Mouse (Mus musculus) C2C12 (cell line): Measurements from ENCODE around the gene Rad9b. TPM values are rescaled to one million over a fixed set of nuclear protein-coding genes. Genes with fewer than 3 reads are reported as not detected.
"Not testable (repeated sequence)": the region's sequence is repeated elsewhere in the genome, so short reads cannot be mapped to it uniquely, and the experiment has no call there.

Experiments used
- H3K27me3 ChIP-seq: one replicate; pipeline ENCODE4 v1.6.1; 2011; ENCODE audit not compliant: control insufficient read depth, insufficient read depth, insufficient read length
- H3K36me3 ChIP-seq: one replicate; pipeline ENCODE4 v1.6.1; 2011; ENCODE audit not compliant: control insufficient read depth, insufficient read depth
- H3K4me3 ChIP-seq: one replicate; pipeline ENCODE4 v1.5.1; 2011; ENCODE audit warnings: mild to moderate bottlenecking, control low read depth; ENCODE audit not compliant: poor library complexity, insufficient read depth, severe bottlenecking
- H3K79me2 ChIP-seq: one replicate; pipeline ENCODE4 v1.6.1; 2011; ENCODE audit not compliant: control insufficient read depth, insufficient read depth
- H3K79me3 ChIP-seq: one replicate; pipeline ENCODE4 v1.6.1; 2011; ENCODE audit warnings: low read depth, control low read depth
- H3ac ChIP-seq: one replicate; pipeline ENCODE3; 2011; ENCODE audit warnings: low read depth; ENCODE audit not compliant: control insufficient read depth, insufficient read length
- CEBPB ChIP-seq: IDR thresholded peaks from one replicate; pipeline ENCODE4 v1.6.1; 2011; ENCODE audit warnings: low read depth, mild to moderate bottlenecking, control low read depth, moderate library complexity
- CTCF ChIP-seq: IDR thresholded peaks from one replicate; pipeline ENCODE4 v1.5.1; 2011; ENCODE audit not compliant: control insufficient read depth, insufficient read depth, insufficient read length
- FOSL1 ChIP-seq: IDR thresholded peaks from one replicate; pipeline ENCODE4 v1.8.0; 2011; ENCODE audit warnings: mild to moderate bottlenecking, low read length; ENCODE audit not compliant: poor library complexity, insufficient read depth, severe bottlenecking
- MAX ChIP-seq: IDR thresholded peaks from one replicate; pipeline ENCODE4 v1.6.1; 2011; ENCODE audit warnings: mild to moderate bottlenecking, control low read depth
- MYOD1 ChIP-seq: IDR thresholded peaks from one replicate; pipeline ENCODE4 v1.6.1; 2011; ENCODE audit warnings: low read depth; ENCODE audit not compliant: control insufficient read depth, insufficient read length
- MYOG ChIP-seq: IDR thresholded peaks from one replicate; pipeline ENCODE4 v1.6.1; 2011; ENCODE audit not compliant: control insufficient read depth, insufficient read length; ENCODE audit errors: extremely low read depth
- USF1 ChIP-seq: IDR thresholded peaks from one replicate; pipeline ENCODE4 v1.6.1; 2011; ENCODE audit warnings: low read depth, mild to moderate bottlenecking, control low read depth, moderate library complexity
- polyA plus RNA-seq: library from polyadenylated mRNA; unstranded; fragments of >200 nt; fragmentation: generic; extraction: Trizol; gene quantifications from one replicate; pipeline ENCODE4 v1.2.1, GENCODE M21; 2012; ENCODE audit warnings: missing spikeins

Gene Rad9b
- polyA plus RNA-seq, 1 experiment, result 0.73 TPM

DNA sequence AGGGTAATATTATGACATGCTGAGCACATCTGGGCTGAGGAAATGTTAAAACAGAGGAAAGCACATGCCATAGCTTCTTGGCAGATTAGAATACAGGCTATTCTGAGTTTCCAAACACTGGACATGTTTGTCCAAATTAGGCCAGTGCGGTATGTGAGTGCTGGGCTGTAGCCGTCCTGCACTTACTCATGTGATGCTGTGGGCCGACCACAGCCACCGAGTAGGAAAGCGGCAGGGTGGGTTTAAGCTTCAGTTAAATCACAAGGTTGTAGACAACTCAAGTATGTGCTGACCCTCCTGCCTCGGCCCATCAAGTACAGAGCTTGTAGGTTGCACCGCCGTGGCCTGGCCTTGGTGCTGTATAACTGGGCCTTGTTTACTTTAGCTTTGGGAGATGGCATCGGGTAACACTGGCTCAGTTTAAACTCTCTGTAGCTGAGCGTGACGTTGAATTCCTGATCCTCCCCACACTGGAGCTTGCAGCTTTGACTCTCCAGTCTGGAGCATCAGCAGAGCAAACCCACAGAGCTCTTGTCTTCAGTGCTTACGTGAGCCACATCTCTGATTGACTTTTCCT is 33.7 kb downstream of the Rad9b start:
- TF ChIP-seq MYOD1 (no peak), MAX (no peak), CTCF (no peak), FOSL1 (no peak), USF1 (no peak), MYOG (no peak), CEBPB (no peak)
- Histone ChIP-seq H3K79me3 (no peaks in the 10 kb centered on the region), H3K27me3 (no peaks in the 10 kb centered on the region), H3K4me3 (no peak overlapping the region), H3K36me3 (peaks cover 13% of the 10 kb centered on the region), H3K79me2 (peaks cover 13% of the 10 kb centered on the region), H3ac (no peak overlapping the region)

DNA sequence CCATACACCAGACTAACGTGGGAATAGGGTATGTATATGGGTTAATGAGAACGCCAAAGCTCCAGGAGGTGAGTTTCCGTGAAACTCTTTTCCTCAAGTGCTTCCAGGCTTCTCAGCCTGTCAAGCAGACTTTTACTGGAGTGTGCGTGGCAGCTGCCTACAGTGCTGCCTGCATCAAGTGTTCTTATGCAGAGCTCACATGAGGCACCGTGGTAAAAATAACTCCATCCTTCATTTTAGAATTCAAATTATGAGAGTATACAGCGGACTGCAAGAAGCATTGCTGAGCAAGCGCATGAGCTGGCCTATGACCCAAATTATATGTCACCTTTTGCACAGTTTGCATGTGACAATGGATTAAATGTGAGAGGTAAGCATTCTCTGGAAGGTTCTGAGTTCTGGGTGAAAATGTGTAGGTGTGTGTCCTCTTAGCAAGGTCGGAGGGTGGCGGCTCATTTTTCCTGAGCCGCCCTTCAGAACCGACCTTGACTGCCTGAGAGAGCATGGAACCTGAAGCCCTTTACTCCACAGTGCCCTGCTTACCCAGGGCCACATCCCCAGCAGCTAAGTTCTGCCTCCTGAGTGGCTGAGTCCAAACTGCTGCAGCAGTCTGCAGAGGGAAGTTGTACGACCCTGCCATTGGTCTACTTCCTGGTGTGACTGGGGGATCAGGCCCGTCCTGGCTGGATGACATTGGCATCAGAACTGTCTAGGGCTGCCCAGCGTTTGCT is 34.4 kb downstream of the Rad9b start:
- no peaks in the 10 kb centered on the region for H3K27me3 ChIP-seq
- peaks cover 13% of the 10 kb centered on the region for H3K79me2 ChIP-seq
- peaks cover 13% of the 10 kb centered on the region for H3K36me3 ChIP-seq
- H3K79me3 ChIP-seq, result no peaks in the 10 kb centered on the region
- TF ChIP-seq MYOG (no peak), USF1 (no peak), CEBPB (no peak), MAX (no peak), FOSL1 (no peak), CTCF (no peak), MYOD1 (no peak)
- no peak overlapping the region for H3K4me3 ChIP-seq
- H3ac ChIP-seq, result no peak overlapping the region

DNA sequence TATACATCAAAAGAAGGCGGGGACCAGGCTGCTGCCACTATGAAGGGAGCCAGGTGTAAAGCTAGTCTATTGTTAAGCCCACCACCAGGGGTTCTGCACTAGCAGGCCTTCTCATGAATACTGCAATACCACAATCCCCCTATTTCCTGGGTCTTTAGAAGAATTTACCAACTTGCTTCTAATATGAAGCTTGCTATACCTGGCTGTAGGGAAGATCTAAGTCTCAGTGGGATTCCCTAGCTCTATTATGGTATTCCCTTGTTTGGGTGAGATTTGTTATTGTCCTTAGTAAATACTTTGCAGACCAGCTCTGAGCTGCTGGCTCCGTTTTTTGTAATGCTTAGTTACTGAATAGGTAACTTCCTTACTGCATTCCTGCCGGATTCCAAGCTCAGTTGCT is 35.1 kb downstream of the Rad9b start:
- H3ac ChIP-seq, H3K4me3 ChIP-seq, H3K27me3 ChIP-seq, H3K79me3 ChIP-seq: not testable (repeated sequence)
- peaks cover 13% of the 10 kb centered on the region for H3K36me3 ChIP-seq
- peaks cover 13% of the 10 kb centered on the region for H3K79me2 ChIP-seq

DNA sequence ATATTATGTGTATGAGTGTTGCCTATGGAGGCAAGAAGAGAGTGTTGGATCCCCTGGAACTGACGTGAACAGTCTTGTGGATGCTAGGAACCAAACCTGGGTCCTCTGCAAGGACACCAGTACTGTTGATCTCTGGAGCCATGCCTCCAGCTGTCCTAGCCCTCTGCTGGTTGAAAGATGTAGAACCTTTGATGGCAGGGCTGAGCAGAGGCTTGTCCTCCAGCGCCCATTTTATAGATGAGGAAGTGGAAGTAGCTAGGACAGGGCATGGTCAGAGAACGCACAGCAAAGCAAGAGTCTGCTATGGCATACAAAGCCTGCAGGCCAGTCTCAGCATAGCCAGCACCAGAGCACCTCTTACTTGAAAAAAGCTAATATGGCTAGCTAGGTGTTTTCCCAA is 35.9 kb downstream of the Rad9b start:
- H3K4me3 ChIP-seq, result no peak overlapping the region
- H3K27me3 ChIP-seq, result no peaks in the 10 kb centered on the region
- no peak overlapping the region for H3ac ChIP-seq
- TF ChIP-seq CEBPB, result no peak
- TF ChIP-seq CTCF, result no peak
- no peak for TF ChIP-seq MYOD1
- no peak for TF ChIP-seq USF1
- TF ChIP-seq MAX, result no peak
- no peak for TF ChIP-seq FOSL1
- TF ChIP-seq MYOG, result no peak
- H3K79me2 ChIP-seq, result peaks cover 13% of the 10 kb centered on the region
- peaks cover 13% of the 10 kb centered on the region for H3K36me3 ChIP-seq
- no peaks in the 10 kb centered on the region for H3K79me3 ChIP-seq

DNA sequence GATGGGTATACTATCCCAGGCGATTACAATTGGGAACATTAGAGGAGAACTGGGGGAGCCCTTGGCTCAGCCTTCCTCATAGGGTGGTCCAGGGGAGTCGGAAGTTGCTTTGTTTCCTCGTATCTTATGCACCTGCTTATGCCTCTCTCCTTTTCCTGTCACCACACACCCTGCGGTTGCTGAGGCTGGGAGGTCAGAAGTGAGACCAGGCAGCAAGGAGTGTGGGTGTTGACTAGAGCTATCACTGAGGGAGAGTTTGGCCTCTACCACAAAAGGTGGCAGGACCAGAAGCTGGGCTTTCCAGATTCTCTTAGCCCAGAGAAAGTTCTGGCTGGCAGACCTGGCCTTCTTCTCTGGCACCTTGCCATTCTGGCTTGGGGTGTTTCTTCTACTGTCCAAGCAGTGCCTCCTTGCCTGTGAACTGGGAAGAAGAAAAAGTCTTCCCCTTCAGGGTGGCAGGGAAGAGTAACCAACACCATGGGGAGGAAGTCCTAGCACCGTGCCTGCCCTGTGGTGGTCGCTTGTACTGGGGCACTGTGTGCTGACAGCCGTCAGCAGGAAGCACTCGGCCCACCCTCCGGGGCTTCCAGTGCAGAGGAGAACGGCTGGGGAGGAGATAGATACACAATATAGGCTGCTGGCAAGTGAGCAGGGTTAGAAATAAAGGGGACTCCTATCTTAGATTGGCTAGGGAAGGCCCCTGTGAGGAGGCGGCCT is 36.5 kb downstream of the Rad9b start:
- TF ChIP-seq MYOD1, result no peak
- TF ChIP-seq CEBPB, result no peak
- TF ChIP-seq MYOG, result no peak
- no peak for TF ChIP-seq FOSL1
- TF ChIP-seq USF1, result no peak
- no peak for TF ChIP-seq MAX
- no peak for TF ChIP-seq CTCF
- peaks cover 13% of the 10 kb centered on the region for H3K36me3 ChIP-seq
- H3K79me2 ChIP-seq, result peaks cover 13% of the 10 kb centered on the region
- H3K27me3 ChIP-seq, result no peaks in the 10 kb centered on the region
- no peaks in the 10 kb centered on the region for H3K79me3 ChIP-seq
- no peak overlapping the region for H3K4me3 ChIP-seq
- no peak overlapping the region for H3ac ChIP-seq
